Mouse (Mus musculus) thymus, adult 2 months (tissue): ENCODE results near the gene Gm37240.

ENCODE experiments used
- CTCF ChIP-seq: fragments of 200-500 bp; IDR thresholded peaks from 2 replicates; pipeline ENCODE4 v1.5.1; 2012; ENCODE audit warnings: mild to moderate bottlenecking, control low read depth, low read length, moderate library complexity, borderline replicate concordance; ENCODE audit not compliant: control insufficient read depth, poor library complexity, insufficient read depth; ENCODE audit errors: extremely low read depth
- POLR2A ChIP-seq: fragments of 200-500 bp; IDR thresholded peaks from 2 replicates; pipeline ENCODE4 v1.6.1; 2012; ENCODE audit warnings: mild to moderate bottlenecking, low read length, control low read depth, moderate library complexity; ENCODE audit not compliant: control insufficient read depth, poor library complexity, insufficient read depth; ENCODE audit errors: extremely low read depth

- TF ChIP-seq CTCF, result no peak
- no peak for TF ChIP-seq POLR2A
These were observed 496.2 kb downstream of the Gm37240 start for GRCm38 (mm10) chr3:85391111-85391510.
